Mouse (Mus musculus) E14TG2a.4 (cell line): ENCODE measurements around the gene Phb2.

Source experiments
- H3K27me3 ChIP-seq: 2 replicates; pipeline ENCODE4 v1.6.1; 2014; ENCODE audit warnings: low read length, control low read depth; ENCODE audit not compliant: insufficient read depth
- H3K36me3 ChIP-seq: 2 replicates; pipeline ENCODE4 v1.6.1; 2014; ENCODE audit warnings: low read length, control low read depth; ENCODE audit not compliant: insufficient read depth
- H3K4me1 ChIP-seq: replicated peaks from 2 replicates; pipeline ENCODE4 v1.6.1; 2014; ENCODE audit warnings: low read depth, low read length, control low read depth
- H3K4me3 ChIP-seq: replicated peaks from 2 replicates; pipeline ENCODE4 v1.5.1; 2014; ENCODE audit warnings: mild to moderate bottlenecking, low read length
- H3K9me3 ChIP-seq: 2 replicates; pipeline ENCODE4 v1.6.1; 2014; ENCODE audit warnings: low read length, control low read depth
- CTCF ChIP-seq: conservative IDR thresholded peaks from 2 replicates; pipeline ENCODE4 v1.5.1; 2014; ENCODE audit warnings: low read length
- NANOG ChIP-seq: IDR thresholded peaks from 2 replicates; pipeline ENCODE4 v1.6.1; 2014; ENCODE audit warnings: borderline replicate concordance, low read length, mixed read lengths
- POU5F1 ChIP-seq: IDR thresholded peaks from 2 replicates; pipeline ENCODE4 v1.6.1; 2014; ENCODE audit warnings: low read length, borderline replicate concordance

Phb2 gene

DNA sequence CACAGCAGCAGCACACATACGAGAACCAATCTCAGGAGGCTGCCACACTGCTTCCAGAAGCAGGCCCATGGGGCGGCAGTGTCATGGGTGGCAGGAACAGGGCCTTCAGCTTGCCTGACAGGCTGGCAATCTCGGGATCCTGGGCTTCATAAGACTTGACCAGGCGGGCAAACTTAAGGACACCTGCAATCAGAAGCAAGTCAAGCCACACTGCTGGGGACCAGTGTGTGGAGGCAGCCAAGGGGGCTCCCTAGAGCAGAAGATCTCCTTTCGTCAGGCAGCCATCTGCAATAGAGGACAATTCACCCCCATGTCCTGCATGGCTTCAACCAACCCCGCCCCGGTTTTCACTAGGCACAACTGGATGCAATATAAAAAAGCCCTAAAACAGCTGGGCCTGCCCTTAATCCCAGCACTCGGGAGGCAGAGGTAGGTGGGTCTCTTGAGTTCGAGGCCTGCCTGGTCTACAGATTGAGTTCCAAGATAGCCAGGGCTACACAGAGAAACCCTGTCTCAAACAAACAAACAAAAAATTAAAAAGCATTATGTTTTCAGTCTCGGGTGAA, 27.2 kb downstream of the Phb2 start:
- Histone ChIP-seq H3K27me3 (no peaks in the 10 kb centered on the region; the same call in 1 of the 2 replicates), H3K9me3 (no peaks in the 10 kb centered on the region), H3K4me3 (peak overlapping the region; percentile 86), H3K4me1 (peaks cover 65% of the 10 kb centered on the region), H3K36me3 (peaks cover 17% of the 10 kb centered on the region)
- TF ChIP-seq CTCF (no peak), NANOG (no peak), POU5F1 (no peak)

DNA sequence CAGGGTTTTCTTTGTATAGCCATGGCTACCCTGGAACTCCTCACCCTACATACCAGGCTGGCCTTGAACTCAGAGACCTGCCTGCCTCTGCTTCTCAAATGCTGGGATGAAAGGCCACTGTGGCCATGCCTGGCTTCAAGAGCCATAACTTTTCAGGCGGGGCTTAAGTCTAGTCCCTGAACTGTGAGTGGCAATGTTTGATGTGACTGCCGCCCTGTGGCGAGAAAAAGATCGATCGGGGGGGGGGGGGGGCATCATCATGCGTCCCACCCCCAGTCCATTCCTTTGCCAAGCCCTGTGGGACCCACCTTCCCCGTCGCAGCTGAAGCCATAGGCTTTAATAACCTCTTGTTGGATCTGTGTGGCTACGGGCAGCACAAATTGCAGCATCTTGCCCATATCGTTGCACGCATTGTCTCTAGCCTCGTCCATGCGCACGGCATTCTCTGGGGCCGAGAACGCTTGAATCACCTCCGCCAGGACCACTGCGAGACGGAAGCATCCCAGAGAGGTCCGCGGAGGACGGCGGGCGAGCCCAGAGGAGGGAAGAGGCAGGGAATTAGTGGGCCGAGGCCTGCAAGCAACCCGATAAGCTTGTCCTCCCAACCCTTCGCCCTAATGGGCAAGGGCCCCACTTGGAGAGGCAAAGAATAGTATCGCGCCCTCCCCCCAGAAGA, 28.2 kb downstream of the Phb2 start:
- no peak for TF ChIP-seq POU5F1
- peak; percentile 31 for TF ChIP-seq CTCF
- Histone ChIP-seq H3K4me3 (peak overlapping the region; percentile 86), H3K27me3 (no peaks in the 10 kb centered on the region; the same call in 1 of the 2 replicates), H3K4me1 (peaks cover 74% of the 10 kb centered on the region), H3K36me3 (peaks cover 21% of the 10 kb centered on the region), H3K9me3 (no peaks in the 10 kb centered on the region)

DNA sequence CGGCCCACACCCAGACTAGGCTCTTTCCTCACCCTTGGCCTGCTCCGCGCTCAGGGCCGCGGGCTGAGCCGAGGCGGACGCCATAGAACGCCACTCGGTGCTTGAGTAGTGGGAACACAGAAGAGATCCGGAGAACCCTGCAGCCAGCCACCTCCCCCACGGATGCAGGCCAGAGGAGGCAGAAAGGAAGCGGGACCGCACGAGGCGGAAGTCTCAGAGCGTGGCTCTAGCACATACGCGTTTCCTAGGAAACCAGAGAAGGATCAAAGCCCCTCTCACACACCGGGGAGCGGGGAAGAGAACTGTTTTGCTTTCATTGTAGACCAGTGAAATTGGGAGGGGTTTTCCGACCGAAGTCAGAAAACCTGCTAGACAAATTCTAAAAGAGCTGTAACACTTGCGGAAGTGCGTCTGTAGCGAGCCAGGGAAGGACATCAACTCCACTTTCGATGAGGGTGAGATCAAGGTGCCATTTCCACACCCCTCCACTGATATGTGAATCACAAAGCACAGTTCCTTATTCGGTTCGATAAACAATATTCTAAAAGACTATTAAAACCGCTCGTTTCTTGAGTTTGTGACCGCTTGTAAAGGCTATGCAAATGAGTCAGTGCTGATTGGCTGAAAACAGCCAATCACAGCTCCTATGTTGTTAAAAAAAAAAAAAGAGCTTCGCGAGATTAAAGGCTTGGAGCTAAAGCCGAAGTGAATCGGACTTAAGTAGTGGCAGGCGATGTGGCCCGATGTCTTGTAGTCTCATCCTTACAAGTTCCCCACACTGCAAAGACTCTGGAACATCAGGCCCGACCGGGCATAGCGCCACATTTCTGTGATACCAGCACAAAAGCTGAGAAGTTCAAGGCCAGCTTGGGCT, 29.0 kb downstream of the Phb2 start, which contains the start of gene Grcc10:
Gene Grcc10, minus strand, starts transcription at position 487 of the 874 bp plus-strand sequence.
- H3K4me3 ChIP-seq = peak within 1 kb of the TSS; percentile 86
- H3K9me3 ChIP-seq = no peaks in the 10 kb centered on the region
- peaks cover 75% of the 10 kb centered on the region for H3K4me1 ChIP-seq
- no peaks in the 10 kb centered on the region; the same call in 1 of the 2 replicates for H3K27me3 ChIP-seq
- no peak for TF ChIP-seq CTCF
- TF ChIP-seq NANOG = no peak
- no peak for TF ChIP-seq POU5F1
- H3K36me3 ChIP-seq = peaks cover 21% of the 10 kb centered on the region

DNA sequence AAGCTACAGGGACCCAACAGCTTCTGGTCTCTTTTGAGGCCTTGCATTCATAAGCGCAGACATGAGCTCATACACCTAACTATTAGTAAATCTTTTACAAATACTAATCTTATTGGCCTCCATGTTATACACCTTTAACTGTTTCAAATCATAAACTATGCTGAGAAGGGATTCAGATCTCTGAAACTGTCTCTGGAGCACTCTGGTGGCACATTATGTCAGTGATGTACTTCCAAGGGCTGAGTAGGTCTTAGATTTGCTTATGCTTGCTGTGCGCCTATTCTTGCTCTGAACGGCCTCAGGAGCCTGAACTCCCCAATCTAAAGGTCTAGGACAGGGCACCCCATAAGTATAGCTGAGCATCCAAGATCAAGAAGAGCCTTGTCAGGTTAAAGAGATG, 29.7 kb downstream of the Phb2 start:
- H3K27me3 ChIP-seq = peaks cover 4% of the 10 kb centered on the region
- peak overlapping the region; percentile 37 for H3K4me3 ChIP-seq
- H3K36me3 ChIP-seq = peaks cover 23% of the 10 kb centered on the region
- H3K4me1 ChIP-seq = peaks cover 80% of the 10 kb centered on the region
- no peaks in the 10 kb centered on the region for H3K9me3 ChIP-seq
- no peak for TF ChIP-seq NANOG
- no peak for TF ChIP-seq POU5F1
- TF ChIP-seq CTCF = no peak

DNA sequence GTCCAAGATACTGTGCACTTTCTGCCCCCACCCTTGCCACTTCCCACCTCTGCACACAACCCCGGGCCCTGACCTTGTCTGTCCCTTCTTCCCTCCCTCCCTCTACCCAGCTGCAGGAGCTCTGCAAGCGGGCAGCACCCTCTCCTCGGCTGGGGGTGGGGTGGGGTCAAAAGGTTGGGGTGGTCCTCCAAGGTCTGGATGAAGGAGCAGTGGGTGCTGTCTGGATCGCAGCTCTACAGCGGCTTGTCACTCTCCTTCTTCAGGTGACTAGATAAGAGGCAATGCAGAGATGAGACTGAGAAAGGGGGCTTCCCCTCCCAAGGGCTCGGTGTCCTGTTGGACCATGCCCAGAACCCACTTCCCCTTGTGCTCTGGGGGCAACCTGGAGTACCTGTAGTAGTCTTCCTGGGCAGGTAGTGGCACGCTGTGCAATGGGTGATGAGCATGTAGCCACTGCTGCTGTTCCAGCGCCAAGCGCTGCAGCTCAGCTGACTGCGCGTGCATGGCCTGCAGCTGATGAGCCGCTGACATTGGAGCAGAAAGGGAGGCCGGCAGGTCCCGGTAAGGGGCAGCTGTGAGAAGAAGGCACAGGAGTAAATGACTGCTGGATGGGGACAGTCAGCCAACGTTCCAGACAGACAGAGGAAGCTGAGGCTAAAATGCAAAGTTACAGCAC, 30.8 kb downstream of the Phb2 start:
- TF ChIP-seq NANOG = no peak
- TF ChIP-seq POU5F1 = no peak
- TF ChIP-seq CTCF = no peak
- H3K36me3 ChIP-seq = peaks cover 30% of the 10 kb centered on the region
- peaks cover 7% of the 10 kb centered on the region for H3K27me3 ChIP-seq
- H3K9me3 ChIP-seq = no peaks in the 10 kb centered on the region
- H3K4me1 ChIP-seq = peaks cover 80% of the 10 kb centered on the region
- no peak overlapping the region; the same call in 1 of the 2 replicates for H3K4me3 ChIP-seq

DNA sequence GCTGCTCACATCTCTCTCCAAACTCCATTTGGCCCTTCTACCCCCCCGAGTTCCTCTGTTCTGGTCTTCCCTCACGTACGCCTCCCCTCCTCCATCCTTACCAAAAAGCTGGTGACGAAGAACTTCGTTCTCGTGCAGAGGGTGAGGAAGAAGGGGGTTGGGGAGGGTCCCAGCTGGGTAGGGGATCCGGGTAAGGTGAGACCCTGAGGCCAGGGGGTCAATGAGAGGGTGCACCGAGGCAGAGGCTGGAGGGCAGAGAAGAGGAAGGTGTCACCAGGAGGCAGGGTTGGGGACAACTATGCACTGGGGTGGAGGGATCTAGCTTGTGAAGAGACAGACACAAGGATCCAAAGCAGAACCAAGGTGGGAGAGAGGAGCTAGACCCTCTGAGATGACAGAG, 31.5 kb downstream of the Phb2 start:
- TF ChIP-seq POU5F1 (no peak), CTCF (no peak), NANOG (no peak)
- Histone ChIP-seq H3K4me3 (no peak overlapping the region), H3K36me3 (peaks cover 35% of the 10 kb centered on the region), H3K4me1 (peaks cover 80% of the 10 kb centered on the region), H3K9me3 (no peaks in the 10 kb centered on the region), H3K27me3 (peaks cover 7% of the 10 kb centered on the region)

DNA sequence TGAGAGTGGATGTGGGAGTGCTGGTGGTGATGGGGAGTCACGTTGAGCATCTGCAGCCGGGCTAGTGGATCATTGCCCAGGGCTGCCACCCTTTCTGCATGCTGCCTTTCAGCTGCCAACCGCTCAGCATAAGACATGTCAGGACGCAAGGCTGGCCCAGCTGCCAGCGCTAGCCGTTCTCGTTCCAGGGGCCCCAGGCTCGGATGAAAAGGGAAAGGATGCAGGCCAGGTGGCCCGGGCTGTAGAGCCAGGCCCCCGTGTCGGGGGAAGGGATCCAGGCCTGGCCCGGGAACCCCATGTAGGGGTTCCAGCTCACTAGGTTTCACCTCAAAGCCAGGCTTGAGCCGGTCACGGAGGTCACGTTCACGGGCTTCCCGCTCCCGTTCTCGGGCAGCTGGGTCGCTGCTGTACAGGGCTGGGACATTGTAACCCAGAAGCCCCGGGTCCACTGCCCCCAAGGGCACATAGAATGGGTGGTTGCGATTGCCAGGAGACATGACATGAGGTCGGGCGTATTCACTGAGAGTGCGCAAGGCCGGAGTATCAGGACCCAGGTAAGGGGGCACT, 32.7 kb downstream of the Phb2 start:
- Histone ChIP-seq H3K9me3 (no peaks in the 10 kb centered on the region), H3K4me3 (peak overlapping the region; percentile 82), H3K36me3 (peaks cover 45% of the 10 kb centered on the region), H3K4me1 (peaks cover 80% of the 10 kb centered on the region), H3K27me3 (peaks cover 7% of the 10 kb centered on the region)
- no peak for TF ChIP-seq POU5F1
- TF ChIP-seq NANOG = no peak
- no peak for TF ChIP-seq CTCF
